Mouse (Mus musculus) left cerebral cortex, postnatal 36 days (tissue): ENCODE measurements around the gene Fgfr2. TPM values are rescaled to one million over a fixed set of nuclear protein-coding genes. Genes with fewer than 3 reads are reported as not detected.
A peak's percentile ranks its signal among the peaks of the same experiment; 100 is the strongest.
"Not testable (repeated sequence)": the region's sequence is repeated elsewhere in the genome, so short reads cannot be mapped to it uniquely, and the experiment has no call there.

ENCODE experiments used
- DNase-seq, 2 experiments: peaks; one replicate each; pipeline ENCODE4 v3.0.0; 2021 to 2022; ENCODE audit warnings: low spot score in 2 of 2, mixed read lengths in 1 of 2
- intact Hi-C: fragments of 180-260 bp; cut with DNase I; formaldehyde crosslinking; loops from one replicate; pipeline ENCODE4 v1.15.1; 2025
- total RNA-seq, 2 experiments: library from RNA; stranded (reverse); gene quantifications; 2 replicates each; pipeline ENCODE4 v1.2.3; 2021

Fgfr2 gene
- total RNA-seq, 2 experiments from 2014 or later, result 41.6 to 46.6 TPM

GRCm38 (mm10) chr7:130622359-130622758 is 2500.8 kb downstream of the Fgfr2 start:
- intact Hi-C loops, result no loop called here
- DNase-seq, result no peak

DNA sequence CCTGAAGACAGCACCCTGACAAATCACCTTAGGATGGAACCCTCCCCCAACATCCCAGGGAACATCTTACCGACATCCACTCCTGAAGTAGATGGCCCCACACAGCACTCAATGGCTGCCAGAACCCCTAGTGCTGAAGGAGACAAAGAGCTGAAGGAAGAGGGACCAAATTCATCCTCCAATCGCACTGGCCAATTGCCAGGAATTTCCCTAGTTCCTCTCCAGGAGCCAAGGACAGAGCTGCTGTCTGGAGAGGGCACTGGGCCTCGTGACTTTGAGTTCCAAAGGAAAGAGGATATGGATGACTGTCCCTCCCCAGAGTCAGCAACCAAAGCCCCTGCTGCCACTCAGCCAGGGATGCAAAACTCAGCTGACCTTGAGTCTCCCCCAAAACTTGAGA is 2501.2 kb downstream of the Fgfr2 start:
- intact Hi-C loops, result no loop called here
- no peak for DNase-seq

- intact Hi-C loops, result no loop called here
- DNase-seq, result no peak
Measured at GRCm38 (mm10) chr7:130621068-130621467, 2502.1 kb downstream of the Fgfr2 start.

GRCm38 (mm10) chr7:130617591-130617990 is 2505.6 kb downstream of the Fgfr2 start:
- intact Hi-C loops, result no loop called here
- no peak for DNase-seq

DNA sequence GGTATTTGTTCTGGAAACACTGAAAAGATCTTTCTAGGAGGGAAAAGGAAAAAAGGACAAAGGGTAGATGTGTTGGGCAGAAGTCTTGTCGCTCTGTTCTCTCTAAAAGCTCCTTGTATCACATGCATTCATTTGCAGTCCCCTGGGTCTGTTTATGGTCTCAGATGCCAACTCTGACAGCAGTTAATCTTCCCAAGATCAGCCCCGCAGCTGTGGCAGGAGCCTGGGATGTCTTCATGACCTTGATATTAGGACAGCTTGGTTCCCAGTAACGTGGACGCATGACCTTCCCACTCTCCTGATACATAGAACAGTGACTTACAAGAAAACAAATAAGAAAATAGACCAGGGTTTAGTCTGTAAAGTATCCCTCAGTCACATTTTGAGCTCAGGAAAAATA is 2509.2 kb downstream of the Fgfr2 start:
- intact Hi-C loops, result no loop called here
- DNase-seq, result no peak

DNA sequence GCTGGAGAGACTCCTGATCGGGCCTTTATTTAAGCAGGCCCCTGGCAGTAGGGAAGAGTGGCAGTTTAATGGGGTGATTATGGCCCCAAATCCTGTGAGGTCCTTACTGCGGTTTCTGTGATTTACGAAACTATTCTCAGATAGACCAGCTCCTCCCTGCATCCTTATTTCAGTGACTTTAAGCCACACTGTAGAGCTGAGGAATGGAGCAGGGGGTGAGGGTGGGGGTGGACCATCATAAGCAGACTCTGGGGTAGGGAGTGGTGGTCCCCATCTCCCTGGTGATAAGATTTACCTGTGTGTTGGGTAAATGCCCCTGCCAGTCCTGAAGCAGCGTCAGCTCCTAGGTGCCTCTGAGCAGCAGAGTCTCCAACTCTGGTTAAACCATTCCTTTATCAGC is 2516.2 kb downstream of the Fgfr2 start:
- intact Hi-C loops, result no loop called here

DNA sequence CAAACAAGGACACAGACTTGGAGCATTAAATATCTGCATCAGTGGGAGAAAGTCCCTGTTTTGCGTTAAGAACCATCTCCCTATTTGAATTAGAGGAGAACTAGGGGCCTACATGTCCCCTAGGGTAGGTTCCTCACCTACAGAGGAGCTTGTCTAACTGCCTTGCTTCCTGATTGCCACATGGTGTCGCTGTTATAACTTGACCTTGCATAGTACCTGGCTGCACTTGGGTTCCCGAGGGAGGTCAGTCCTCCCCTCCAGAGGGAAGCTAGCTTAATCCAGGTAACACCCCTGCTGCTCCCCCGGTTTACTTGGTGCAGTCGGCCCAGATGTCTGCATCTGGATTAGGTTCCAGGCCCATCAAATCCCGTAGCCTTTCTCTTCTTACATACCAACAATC is 2518.0 kb downstream of the Fgfr2 start:
- intact Hi-C loops, result no loop called here
- no peak for DNase-seq

More for the DNA sequence above, 2516.2 kb downstream of the Fgfr2 start:
- no peak for DNase-seq

DNA sequence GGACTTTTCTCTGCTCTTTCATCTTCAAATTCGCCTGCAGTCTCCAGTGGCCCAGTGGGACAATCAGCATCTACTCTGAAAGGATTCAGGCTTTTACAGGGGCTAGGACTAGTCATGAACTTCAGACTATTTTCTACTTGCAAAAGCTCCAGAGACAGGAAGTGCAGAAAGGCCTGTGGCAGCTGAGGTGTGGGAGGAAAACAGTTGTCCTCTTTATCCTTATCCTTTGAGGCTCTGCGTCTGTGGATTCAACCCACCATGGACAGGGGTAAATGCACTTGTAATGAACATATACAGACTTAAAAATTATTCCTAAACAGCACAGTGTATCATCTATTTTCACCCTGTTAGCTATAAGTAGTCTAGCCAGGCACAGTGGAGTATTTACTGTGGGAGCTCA is 2518.8 kb downstream of the Fgfr2 start:
- peak in 1 of 2 experiments; percentile 26 for DNase-seq
- intact Hi-C loops, result loop anchor here (5.0 kb wide), 1 partner anchor 57 kb away; no protein-coding TSS in a partner anchor

GRCm38 (mm10) chr7:130603556-130603955 is 2519.6 kb downstream of the Fgfr2 start:
- intact Hi-C loops, result loop anchor here (5.0 kb wide), 1 partner anchor 56 kb away; no protein-coding TSS in a partner anchor
- DNase-seq, result peak; percentile 63 to 78

- no peak for DNase-seq
- intact Hi-C loops, result loop anchor here (5.0 kb wide), 1 partner anchor 56 kb away; no protein-coding TSS in a partner anchor
Measured at GRCm38 (mm10) chr7:130602804-130603203, 2520.3 kb downstream of the Fgfr2 start.

GRCm38 (mm10) chr7:130600546-130600945 is 2522.6 kb downstream of the Fgfr2 start:
- DNase-seq, result no peak
- intact Hi-C loops, result loop anchor here (5.0 kb wide), 1 partner anchor 53 kb away; no protein-coding TSS in a partner anchor

GRCm38 (mm10) chr7:130600074-130600473 is 2523.1 kb downstream of the Fgfr2 start:
- no peak for DNase-seq
- intact Hi-C loops, result loop anchor here (5.0 kb wide), 1 partner anchor 53 kb away; no protein-coding TSS in a partner anchor

DNA sequence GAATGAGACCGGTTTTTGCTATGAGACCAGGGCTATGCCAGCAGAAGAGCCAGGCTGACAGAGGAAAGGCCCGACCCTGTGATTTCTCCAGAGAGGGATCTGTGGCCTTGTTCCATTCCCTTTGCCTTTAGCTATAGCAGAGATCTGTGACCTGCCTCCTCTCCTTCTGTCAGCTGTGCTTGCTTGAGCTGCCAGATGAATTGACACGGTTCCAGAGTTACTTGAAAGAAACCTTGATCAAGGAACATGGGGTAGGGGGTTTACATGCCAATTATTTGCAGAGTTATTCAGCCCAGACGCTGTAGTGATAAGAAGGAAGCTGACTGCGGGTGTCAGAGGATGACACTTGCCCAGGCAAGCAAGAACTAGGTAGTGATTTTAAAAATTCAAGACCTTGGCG is 2525.6 kb downstream of the Fgfr2 start:
- no peak for DNase-seq
- intact Hi-C loops, result no loop called here

DNA sequence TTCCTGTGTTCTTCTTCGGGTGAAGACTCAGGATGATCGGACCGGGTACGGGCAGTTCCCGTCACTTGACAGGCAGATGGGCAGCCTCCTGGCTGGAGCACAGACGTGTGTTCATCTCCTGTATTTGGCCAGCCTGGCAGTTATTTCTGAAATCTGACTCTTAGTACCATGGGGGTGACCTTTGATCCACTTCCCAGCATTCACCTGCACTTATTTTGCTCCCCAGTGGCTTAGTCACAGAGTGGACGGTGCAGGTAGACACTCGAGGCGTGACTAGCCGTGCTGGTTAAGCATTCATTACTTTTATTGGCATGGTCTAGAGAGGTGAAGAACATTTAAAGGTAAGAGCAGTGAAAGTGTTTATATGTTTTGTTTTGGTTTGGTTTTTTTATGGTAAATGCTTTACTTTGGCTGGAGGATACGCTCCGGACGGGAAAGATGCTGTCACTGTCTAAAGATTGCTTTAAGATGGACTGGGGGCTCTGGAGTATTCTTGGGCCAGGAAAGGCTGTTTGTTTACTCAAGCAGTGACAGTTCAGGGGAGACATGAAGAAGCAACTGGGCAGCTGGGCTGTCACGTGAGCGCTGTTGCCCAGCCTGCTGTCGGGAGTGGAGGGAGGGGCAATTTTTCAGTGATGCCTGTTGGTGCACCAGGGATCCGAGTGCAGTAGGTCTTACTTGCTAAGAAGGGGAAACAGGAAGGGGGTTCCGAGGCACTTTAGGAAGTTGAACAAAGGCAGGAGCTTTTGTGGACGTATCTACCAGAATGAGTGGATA is 2526.9 kb downstream of the Fgfr2 start:
- intact Hi-C loops, DNase-seq: not testable (repeated sequence)

DNA sequence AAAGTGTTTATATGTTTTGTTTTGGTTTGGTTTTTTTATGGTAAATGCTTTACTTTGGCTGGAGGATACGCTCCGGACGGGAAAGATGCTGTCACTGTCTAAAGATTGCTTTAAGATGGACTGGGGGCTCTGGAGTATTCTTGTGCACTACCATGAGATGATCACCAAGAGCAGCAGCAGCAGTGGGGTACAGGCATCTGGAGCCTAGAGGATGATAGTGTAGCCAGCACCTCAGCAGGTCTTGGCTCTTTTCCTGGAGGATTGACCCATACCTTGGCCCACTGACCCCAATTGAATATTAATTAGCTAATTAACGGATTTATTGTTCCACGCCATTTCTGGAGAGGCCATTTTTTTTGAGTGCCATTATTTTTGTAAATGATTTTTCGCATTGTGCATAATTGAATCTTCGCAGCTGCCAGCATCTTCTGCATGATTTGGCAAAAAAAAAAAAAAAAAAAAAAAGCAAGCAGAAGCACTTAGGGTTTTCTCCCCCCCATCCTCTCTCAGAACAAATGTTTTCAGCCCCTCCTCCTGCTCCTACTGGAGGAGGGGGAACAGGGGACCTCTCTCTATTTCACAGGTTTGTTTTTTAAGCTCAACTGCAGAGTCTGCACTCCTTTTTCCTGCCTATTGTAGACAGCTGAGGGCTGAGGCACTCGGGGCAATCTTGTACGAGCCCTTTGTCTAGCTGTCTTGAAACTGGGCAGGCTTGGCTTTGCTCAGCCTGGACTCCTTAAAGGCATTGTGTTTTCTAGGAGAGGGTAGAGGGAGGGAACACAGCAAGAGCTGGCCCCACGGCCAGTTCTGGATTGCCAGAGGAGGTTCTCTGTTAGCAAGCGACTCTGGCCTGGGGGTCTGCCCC is 2529.5 kb downstream of the Fgfr2 start:
- DNase-seq, intact Hi-C loops: not testable (repeated sequence)

DNA sequence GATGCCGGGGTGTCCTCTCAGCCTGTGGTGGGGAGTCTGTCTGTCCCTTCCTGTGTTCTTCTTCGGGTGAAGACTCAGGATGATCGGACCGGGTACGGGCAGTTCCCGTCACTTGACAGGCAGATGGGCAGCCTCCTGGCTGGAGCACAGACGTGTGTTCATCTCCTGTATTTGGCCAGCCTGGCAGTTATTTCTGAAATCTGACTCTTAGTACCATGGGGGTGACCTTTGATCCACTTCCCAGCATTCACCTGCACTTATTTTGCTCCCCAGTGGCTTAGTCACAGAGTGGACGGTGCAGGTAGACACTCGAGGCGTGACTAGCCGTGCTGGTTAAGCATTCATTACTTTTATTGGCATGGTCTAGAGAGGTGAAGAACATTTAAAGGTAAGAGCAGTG is 2530.2 kb downstream of the Fgfr2 start:
- DNase-seq, intact Hi-C loops: not testable (repeated sequence)

- intact Hi-C loops, result no loop called here
- no peak for DNase-seq
Measured at GRCm38 (mm10) chr7:130590845-130591437, 2532.2 kb downstream of the Fgfr2 start.

GRCm38 (mm10) chr7:130590081-130590828 is 2532.9 kb downstream of the Fgfr2 start:
- intact Hi-C loops, result no loop called here
- no peak for DNase-seq

DNA sequence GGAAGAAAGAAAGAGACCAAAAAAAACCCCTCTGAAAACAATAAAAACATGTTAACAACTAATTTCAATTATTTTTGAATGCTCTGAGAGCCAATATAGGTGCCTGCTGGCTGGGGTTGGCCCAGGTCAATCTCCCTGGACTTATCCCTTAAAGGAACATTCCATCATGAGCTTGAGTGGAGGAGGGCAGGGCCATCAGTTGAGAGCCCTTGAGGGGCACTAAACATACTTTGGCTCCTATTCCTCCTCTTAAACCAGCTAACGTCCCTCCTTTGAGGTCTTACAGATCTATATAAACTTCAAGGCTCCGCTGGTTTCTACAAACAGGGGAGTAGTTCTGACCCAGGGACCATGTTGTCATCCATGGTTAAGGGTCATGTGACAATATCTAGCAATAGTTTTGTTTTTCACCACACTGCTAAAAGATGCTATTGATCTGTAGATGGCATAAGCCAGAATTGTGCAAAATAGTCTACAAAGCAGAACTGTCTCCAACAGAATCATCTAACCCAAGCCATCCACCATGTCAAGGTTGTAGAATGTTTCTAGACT is 2536.6 kb downstream of the Fgfr2 start:
- intact Hi-C loops, result no loop called here
- DNase-seq, result no peak
